Mouse (Mus musculus) adrenal gland, postnatal 36 days (tissue): ENCODE data around the gene Gal3st4. TPM values are rescaled to one million over a fixed set of nuclear protein-coding genes. Genes with fewer than 3 reads are reported as not detected.
A peak's percentile ranks its signal among the peaks of the same experiment; 100 is the strongest.

Experiments
- DNase-seq, 2 experiments: peaks; one replicate each; pipeline ENCODE4 v3.0.0; 2021; ENCODE audit warnings: mixed read lengths in 1 of 2
- long read RNA-seq, 2 experiments: library from polyadenylated mRNA; stranded (forward); transcript quantifications; one replicate each; pipeline ENCODE4 v2.0.0; 2021; ENCODE audit warnings: borderline sequencing depth in 2 of 2
- total RNA-seq, 2 experiments: library from RNA; stranded (reverse); gene quantifications; 2 replicates each; pipeline ENCODE4 v1.2.3; 2021

Gene Gal3st4
- under 1 TPM in 1 of 2 experiments, not detected in 1; 0.17 TPM for total RNA-seq
- long read RNA-seq, experiment 1, result 0 reads
- long read RNA-seq, experiment 2, result 0 reads

- DNase-seq, result no peak
Observed at GRCm38 (mm10) chr5:138272409-138272923, at the start of gene Gal3st4. TSS of gene Gal3st4 (minus strand) at chr5:138272840.

GRCm38 (mm10) chr5:138312795-138313194 is 40.2 kb upstream of the Gal3st4 start:
- no peak for DNase-seq

GRCm38 (mm10) chr5:138299613-138300012 is 27.0 kb upstream of the Gal3st4 start:
- no peak for DNase-seq

- DNase-seq, result no peak
Observed at GRCm38 (mm10) chr5:138294158-138294557, 21.5 kb upstream of the Gal3st4 start.

GRCm38 (mm10) chr5:138291638-138292037 is 19.0 kb upstream of the Gal3st4 start:
- no peak for DNase-seq

- no peak for DNase-seq
Observed at GRCm38 (mm10) chr5:138287861-138288260, 15.2 kb upstream of the Gal3st4 start.

GRCm38 (mm10) chr5:138283540-138283939 is 10.9 kb upstream of the Gal3st4 start:
- no peak for DNase-seq

GRCm38 (mm10) chr5:138281798-138282197 is 9.2 kb upstream of the Gal3st4 start:
- no peak for DNase-seq

- no peak for DNase-seq
Observed at GRCm38 (mm10) chr5:138280829-138281228, 8.2 kb upstream of the Gal3st4 start.

GRCm38 (mm10) chr5:138280425-138280768 is 7.8 kb upstream of the Gal3st4 start:
- no peak for DNase-seq

GRCm38 (mm10) chr5:138279585-138280424 is 7.2 kb upstream of the Gal3st4 start, which contains the start of the genes Gm43720, Gpc2 and Stag3:
TSS of gene Gm43720 (minus strand) at chr5:138279958.
TSS of gene Gpc2 (minus strand) at chr5:138280005.
TSS of gene Stag3 (plus strand) at chr5:138280240.
- peak; percentile 86 to 90 for DNase-seq

GRCm38 (mm10) chr5:138277994-138278393 is 5.4 kb upstream of the Gal3st4 start:
- no peak for DNase-seq

- no peak for DNase-seq
Observed at GRCm38 (mm10) chr5:138275216-138276050, 2.8 kb upstream of the Gal3st4 start.

- no peak for DNase-seq
Observed at GRCm38 (mm10) chr5:138274186-138274585, 1.5 kb upstream of the Gal3st4 start.

GRCm38 (mm10) chr5:138271232-138271631 is 1.4 kb downstream of the Gal3st4 start:
- no peak for DNase-seq

GRCm38 (mm10) chr5:138268980-138269379 is 3.7 kb downstream of the Gal3st4 start:
- no peak for DNase-seq

- no peak for DNase-seq
Observed at GRCm38 (mm10) chr5:138267114-138267513, 5.5 kb downstream of the Gal3st4 start.

- DNase-seq, result no peak
Observed at GRCm38 (mm10) chr5:138265712-138266111, 6.9 kb downstream of the Gal3st4 start.

- no peak for DNase-seq
Observed at GRCm38 (mm10) chr5:138264207-138264578, 8.4 kb downstream of the Gal3st4 start.

GRCm38 (mm10) chr5:138263260-138264206 is 9.1 kb downstream of the Gal3st4 start, which contains the start of gene BC037034:
TSS of gene BC037034 (minus strand) at chr5:138264033.
- peak; percentile 96 for DNase-seq

GRCm38 (mm10) chr5:138262582-138263240 is 9.9 kb downstream of the Gal3st4 start:
- peak in 1 of 2 experiments; percentile 20 for DNase-seq
